Mouse (Mus musculus): ENCODE results near the gene Sct. TPM values are rescaled to one million over a fixed set of nuclear protein-coding genes. Genes with fewer than 3 reads are reported as not detected.

Sct gene
- total and polyA plus RNA-seq, 3 experiments: 0.49 TPM; not detected in 2

GRCm38 (mm10) chr7:141294479-141294878 lies 15.5 kb upstream of the Sct start:
- no peaks in the 10 kb centered on the region for H3K9me3 ChIP-seq (replicated peaks; ENCODE audit: low read length)
- H3K4me2 ChIP-seq (ENCODE audit: insufficient read depth, low read depth, poor library complexity, severe bottlenecking): no peak overlapping the region
- no peaks in the 10 kb centered on the region for H3K79me2 ChIP-seq (replicated peaks; ENCODE audit: control insufficient read depth, extremely low read depth, insufficient read depth, poor library complexity, severe bottlenecking)
- H3K36me3 ChIP-seq (replicated peaks in 1 of 2; ENCODE audit: control insufficient read depth in 1 of 2, insufficient read depth in 1 of 2, low read length in 1 of 2): peaks cover 6 to 25% of the 10 kb centered on the region in 2 experiments
- no peak for DNase-seq (ENCODE audit: extremely low read depth)
- TF ChIP-seq MAX (IDR thresholded peaks at IDR 0.05; ENCODE audit: low read length) (no peak), USF2 (conservative IDR thresholded peaks at IDR 0.05; ENCODE audit: low read depth, low read length) (no peak), ETS1 (conservative IDR thresholded peaks at IDR 0.05; ENCODE audit: low read depth, low read length) (no peak), KAT2A (IDR thresholded peaks at IDR 0.05; ENCODE audit: insufficient replicate concordance, low read length) (no peak), TCF12 (IDR thresholded peaks at IDR 0.05; ENCODE audit: low read depth, low read length) (no peak), UBTF (IDR thresholded peaks at IDR 0.05; ENCODE audit: low read depth, low read length) (no peak), ZC3H11A (IDR thresholded peaks at IDR 0.05; ENCODE audit: low read depth, low read length) (no peak), RAD21 (IDR thresholded peaks at IDR 0.05; ENCODE audit: low read depth, low read length) (no peak), CTCF (conservative IDR thresholded peaks at IDR 0.05 in 1 of 2, IDR thresholded peaks at IDR 0.05 in 1 of 2; ENCODE audit: low read depth in 2 of 2, low read length in 2 of 2) (no peak), JUND (conservative IDR thresholded peaks at IDR 0.05; ENCODE audit: low read depth, low read length) (no peak), MEF2A (IDR thresholded peaks at IDR 0.05; ENCODE audit: borderline replicate concordance, low read depth, low read length) (no peak), POLR2AphosphoS2 (IDR thresholded peaks at IDR 0.05; ENCODE audit: low read depth, low read length) (no peak), MYC (IDR thresholded peaks at IDR 0.05; ENCODE audit: low read depth, low read length) (no peak), E2F4 (IDR thresholded peaks at IDR 0.05; ENCODE audit: insufficient replicate concordance, low read depth, low read length) (no peak), SMC3 (IDR thresholded peaks at IDR 0.05; ENCODE audit: low read depth, low read length) (no peak), BHLHE40 (IDR thresholded peaks at IDR 0.05; ENCODE audit: low read depth, low read length) (no peak), CHD1 (IDR thresholded peaks at IDR 0.05; ENCODE audit: low read depth, low read length) (no peak), ELF1 (IDR thresholded peaks at IDR 0.05; ENCODE audit: low read depth, low read length) (no peak)
- dilution Hi-C loops (cut with MboI; ENCODE audit: extremely low pct_ligation_motif_present, extremely low pct_unique_long_range_greater_than_20kb, low sequenced_read_pairs): no loop called here
- no peaks in the 10 kb centered on the region for H3K27me3 ChIP-seq (replicated peaks)
- H3K4me3 ChIP-seq (replicated peaks in 1 of 3; ENCODE audit: low read depth in 2 of 3, low read length in 2 of 3, poor library complexity in 1 of 3): no peak overlapping the region
- in situ Hi-C loops (cut with MboI; ENCODE audit: low pct_ligation_motif_present, low pct_unique_long_range_greater_than_20kb, low sequenced_read_pairs): no loop called here
- no peak overlapping the region for H3K9ac ChIP-seq (ENCODE audit: insufficient read depth, low read depth)
- no peak overlapping the region for H3K27ac ChIP-seq (ENCODE audit: insufficient read depth, low read depth)
- H3K4me1 ChIP-seq (ENCODE audit: control insufficient read depth in 1 of 2, insufficient read depth in 2 of 2): peaks cover 3 to 5% of the 10 kb centered on the region in 2 experiments; a peak in 2 of 4 replicates

GRCm38 (mm10) chr7:141293852-141294471 lies 15.0 kb upstream of the Sct start:
- Histone ChIP-seq H3K36me3 (replicated peaks in 1 of 2; ENCODE audit: control insufficient read depth in 1 of 2, insufficient read depth in 1 of 2, low read length in 1 of 2) (peaks cover 6 to 20% of the 10 kb centered on the region in 2 experiments), H3K4me3 (replicated peaks in 1 of 3; ENCODE audit: low read depth in 2 of 3, low read length in 2 of 3, poor library complexity in 1 of 3) (no peak overlapping the region), H3K9ac (ENCODE audit: insufficient read depth, low read depth) (no peak overlapping the region), H3K9me3 (replicated peaks; ENCODE audit: low read length) (no peaks in the 10 kb centered on the region), H3K4me1 (ENCODE audit: control insufficient read depth in 1 of 2, insufficient read depth in 2 of 2) (peaks cover 3 to 5% of the 10 kb centered on the region in 2 experiments; a peak in 2 of 4 replicates), H3K79me2 (replicated peaks; ENCODE audit: control insufficient read depth, extremely low read depth, insufficient read depth, poor library complexity, severe bottlenecking) (no peaks in the 10 kb centered on the region), H3K4me2 (ENCODE audit: insufficient read depth, low read depth, poor library complexity, severe bottlenecking) (no peak overlapping the region), H3K27ac (ENCODE audit: insufficient read depth, low read depth) (no peak overlapping the region), H3K27me3 (replicated peaks) (no peaks in the 10 kb centered on the region)
- no peak for DNase-seq (ENCODE audit: extremely low read depth)
- in situ Hi-C loops (cut with MboI; ENCODE audit: low pct_ligation_motif_present, low pct_unique_long_range_greater_than_20kb, low sequenced_read_pairs) (no loop called here), dilution Hi-C loops (cut with MboI; ENCODE audit: extremely low pct_ligation_motif_present, extremely low pct_unique_long_range_greater_than_20kb, low sequenced_read_pairs) (no loop called here)
- TF ChIP-seq HCFC1 (IDR thresholded peaks at IDR 0.05; ENCODE audit: low read depth, low read length) (no peak), MYC (IDR thresholded peaks at IDR 0.05; ENCODE audit: low read depth, low read length) (no peak)
